Mouse (Mus musculus): ENCODE data around the gene Apobec2. TPM values are rescaled to one million over a fixed set of nuclear protein-coding genes. Genes with fewer than 3 reads are reported as not detected.
A peak's percentile ranks its signal among the peaks of the same experiment; 100 is the strongest.
"Not testable (repeated sequence)": the region's sequence is repeated elsewhere in the genome, so short reads cannot be mapped to it uniquely, and the experiment has no call there.

Gene Apobec2
- not detected in 2 replicates for total RNA-seq (2017)

GRCm38 (mm10) chr17:48432158-48432980 lies at the start of gene Apobec2:
Gene Apobec2, minus strand, starts transcription at chr17:48432930.
- no peak for ATAC-seq (ENCODE audit: extremely low read depth, insufficient number of reproducible peaks, low FRiP score, poor library complexity, severe bottlenecking)

- ATAC-seq (ENCODE audit: extremely low read depth, insufficient number of reproducible peaks, low FRiP score, poor library complexity, severe bottlenecking) = no peak
Measured at GRCm38 (mm10) chr17:48479952-48480351, 47.2 kb upstream of the Apobec2 start.

DNA sequence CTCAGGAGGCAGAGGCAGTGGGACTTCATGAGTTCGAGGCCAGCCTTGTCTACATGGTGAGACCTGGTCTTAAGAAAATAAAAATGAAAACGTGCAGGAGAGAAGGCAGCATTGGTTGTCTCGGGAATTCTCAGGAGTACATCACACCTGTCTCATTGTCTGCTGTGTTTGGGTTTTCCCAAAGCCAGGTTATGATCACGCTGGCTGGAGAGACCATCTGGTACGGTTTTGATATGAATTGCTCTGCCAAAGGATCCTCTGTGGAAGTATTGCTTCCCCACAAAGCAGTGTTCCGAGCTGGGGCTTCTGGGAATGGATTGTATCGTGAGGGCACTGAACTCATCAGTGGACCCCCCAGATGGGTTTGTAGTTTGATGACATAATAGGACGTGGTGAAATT lies 42.7 kb upstream of the Apobec2 start:
- ATAC-seq (ENCODE audit: extremely low read depth, insufficient number of reproducible peaks, low FRiP score, poor library complexity, severe bottlenecking) = no peak

DNA sequence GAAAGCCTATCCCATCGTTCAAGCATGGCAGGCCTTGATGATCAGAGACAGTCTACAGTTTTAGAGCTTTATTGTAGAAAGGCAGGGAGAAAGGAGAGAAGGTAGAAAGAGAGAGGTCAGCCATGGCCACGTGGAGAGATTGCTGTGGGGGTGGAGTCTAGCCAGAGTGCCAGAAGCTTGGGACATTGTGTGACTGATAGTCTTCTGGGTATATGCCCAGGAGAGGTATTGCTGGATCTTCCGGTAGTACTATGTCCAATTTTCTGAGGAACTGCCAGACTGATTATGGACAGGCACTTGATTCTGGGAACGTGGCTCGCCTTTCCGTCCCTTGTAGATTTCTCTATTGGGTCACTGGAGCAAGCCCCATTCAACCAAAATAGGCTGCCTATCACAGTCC lies 41.6 kb upstream of the Apobec2 start:
- not testable (repeated sequence) for ATAC-seq (ENCODE audit: extremely low read depth, insufficient number of reproducible peaks, low FRiP score, poor library complexity, severe bottlenecking)

GRCm38 (mm10) chr17:48467395-48468231 lies 34.9 kb upstream of the Apobec2 start:
- ATAC-seq (ENCODE audit: extremely low read depth, insufficient number of reproducible peaks, low FRiP score, poor library complexity, severe bottlenecking) = peak; percentile 70; the same call in 1 of the 2 replicates

DNA sequence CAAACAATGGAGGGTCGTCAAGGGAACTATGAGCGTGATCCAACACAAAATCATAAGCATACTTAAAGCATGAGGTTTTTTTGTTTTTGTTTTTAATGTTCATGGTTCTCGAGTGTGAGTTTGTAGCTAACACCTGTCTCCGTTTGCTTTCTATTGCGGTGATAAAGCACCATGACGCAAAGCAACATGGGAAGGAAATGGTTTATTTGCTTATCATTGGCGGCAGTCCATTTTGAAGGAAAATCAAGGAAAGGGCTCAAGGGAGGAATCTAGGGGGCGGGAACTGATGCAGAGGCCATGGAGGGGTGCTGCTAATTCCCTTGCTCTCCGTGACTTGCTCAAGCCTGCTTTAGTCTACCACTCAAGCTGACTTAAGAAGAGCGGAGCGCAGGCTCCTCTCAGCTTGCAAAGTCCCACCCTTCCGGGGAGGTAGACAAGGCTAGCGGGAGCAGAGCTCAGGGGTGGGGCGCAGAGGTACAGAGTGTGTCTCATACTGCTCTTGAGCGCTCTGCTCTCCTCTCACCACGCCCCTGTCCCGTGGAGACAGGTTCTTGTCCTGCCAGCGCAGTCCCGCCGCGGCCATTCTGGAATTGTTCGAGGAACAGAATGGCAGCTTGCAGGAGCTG lies 34.2 kb upstream of the Apobec2 start:
- ATAC-seq (ENCODE audit: extremely low read depth, insufficient number of reproducible peaks, low FRiP score, poor library complexity, severe bottlenecking) = no peak

DNA sequence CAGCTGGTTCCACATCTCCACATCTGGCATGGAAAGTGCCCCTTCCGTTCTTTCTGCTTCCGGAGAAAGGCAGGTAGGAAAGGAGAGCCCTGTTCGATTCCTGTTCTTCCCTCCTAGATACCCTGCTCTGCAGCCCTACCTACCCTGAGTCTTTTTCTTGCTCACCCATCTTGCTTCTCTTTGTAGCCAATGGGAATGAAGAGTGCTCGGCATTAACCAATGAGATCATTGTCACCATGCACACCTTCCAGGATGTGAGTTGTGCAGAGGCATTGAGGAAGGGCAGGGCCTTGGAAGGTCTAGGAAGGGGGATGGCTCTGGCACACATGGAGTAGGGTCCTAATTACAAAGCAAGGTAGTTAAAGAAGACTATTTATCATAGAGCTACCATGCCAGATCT lies 30.7 kb upstream of the Apobec2 start:
- ATAC-seq (ENCODE audit: extremely low read depth, insufficient number of reproducible peaks, low FRiP score, poor library complexity, severe bottlenecking) = no peak

DNA sequence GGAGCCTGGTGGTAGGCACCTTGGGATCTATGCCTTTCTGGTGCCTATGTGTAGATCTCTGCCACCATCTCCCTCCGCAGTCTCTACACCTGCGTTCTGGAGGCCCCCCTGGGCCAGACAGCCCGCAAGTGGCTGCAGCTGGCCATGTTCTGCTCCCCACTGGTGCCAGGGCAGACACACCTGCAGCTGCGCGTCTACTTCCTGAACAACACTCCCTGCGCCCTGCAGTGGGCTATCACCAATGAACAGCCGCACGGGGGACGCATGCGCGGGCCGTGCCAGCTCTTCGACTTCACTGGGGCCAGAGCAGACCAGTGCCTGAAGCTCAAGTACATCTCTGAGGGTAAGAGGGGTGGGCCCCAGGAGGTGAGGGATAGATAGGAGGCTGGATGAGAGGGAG lies 29.4 kb upstream of the Apobec2 start:
- ATAC-seq (ENCODE audit: extremely low read depth, insufficient number of reproducible peaks, low FRiP score, poor library complexity, severe bottlenecking) = peak; percentile 45; the same call in 1 of the 2 replicates

GRCm38 (mm10) chr17:48457971-48458653 lies 25.4 kb upstream of the Apobec2 start:
- peak; percentile 43 for ATAC-seq (ENCODE audit: extremely low read depth, insufficient number of reproducible peaks, low FRiP score, poor library complexity, severe bottlenecking)

GRCm38 (mm10) chr17:48455955-48456354 lies 23.2 kb upstream of the Apobec2 start:
- ATAC-seq (ENCODE audit: extremely low read depth, insufficient number of reproducible peaks, low FRiP score, poor library complexity, severe bottlenecking) = no peak

GRCm38 (mm10) chr17:48454688-48455087 lies 22.0 kb upstream of the Apobec2 start, which contains the start of gene Unc5cl:
Gene Unc5cl, plus strand, starts transcription at chr17:48454901.
- ATAC-seq (ENCODE audit: extremely low read depth, insufficient number of reproducible peaks, low FRiP score, poor library complexity, severe bottlenecking) = no peak

- no peak for ATAC-seq (ENCODE audit: extremely low read depth, insufficient number of reproducible peaks, low FRiP score, poor library complexity, severe bottlenecking)
Measured at GRCm38 (mm10) chr17:48454190-48454589, 21.5 kb upstream of the Apobec2 start.

GRCm38 (mm10) chr17:48453489-48453888 lies 20.8 kb upstream of the Apobec2 start:
- no peak for ATAC-seq (ENCODE audit: extremely low read depth, insufficient number of reproducible peaks, low FRiP score, poor library complexity, severe bottlenecking)

DNA sequence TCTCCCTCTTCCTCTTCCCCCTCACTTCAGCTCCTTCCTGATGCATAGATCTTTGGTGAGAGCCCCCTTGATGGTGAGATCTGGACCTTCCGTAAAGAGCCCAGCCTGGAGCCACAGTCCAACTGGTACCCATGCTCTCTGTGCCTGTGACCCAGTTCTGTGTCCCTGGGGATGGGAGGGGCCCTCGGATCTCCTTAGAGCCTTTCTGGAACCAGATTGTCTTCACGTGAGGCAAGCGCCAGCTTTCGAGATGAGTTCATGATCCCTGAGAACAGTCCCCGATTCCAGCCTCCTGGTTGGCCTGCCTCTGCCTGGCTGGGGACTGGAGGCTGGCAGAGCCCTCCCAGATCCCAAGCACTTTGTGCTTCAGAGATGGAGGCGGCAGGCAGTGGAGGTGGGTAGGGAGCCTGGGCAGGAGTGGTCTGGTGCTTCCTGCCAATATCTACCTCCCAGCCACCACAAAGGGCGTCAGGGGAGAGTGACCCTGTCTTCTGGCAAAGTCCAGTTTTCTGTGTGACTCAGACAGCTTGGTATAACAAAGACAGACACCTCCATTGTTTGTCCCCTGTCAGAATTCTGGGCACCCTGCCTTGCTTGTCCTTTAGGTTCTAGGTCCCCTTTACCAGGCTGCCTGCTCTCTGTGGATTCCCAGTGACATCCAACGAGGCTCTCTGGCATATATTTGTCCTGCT lies 19.2 kb upstream of the Apobec2 start:
- no peak for ATAC-seq (ENCODE audit: extremely low read depth, insufficient number of reproducible peaks, low FRiP score, poor library complexity, severe bottlenecking)

GRCm38 (mm10) chr17:48451353-48451675 lies 18.6 kb upstream of the Apobec2 start, which contains the start of gene Tspo2:
Gene Tspo2, minus strand, starts transcription at chr17:48451522.
- no peak for ATAC-seq (ENCODE audit: extremely low read depth, insufficient number of reproducible peaks, low FRiP score, poor library complexity, severe bottlenecking)

GRCm38 (mm10) chr17:48450666-48451352 lies 18.1 kb upstream of the Apobec2 start:
- ATAC-seq (ENCODE audit: extremely low read depth, insufficient number of reproducible peaks, low FRiP score, poor library complexity, severe bottlenecking) = no peak

DNA sequence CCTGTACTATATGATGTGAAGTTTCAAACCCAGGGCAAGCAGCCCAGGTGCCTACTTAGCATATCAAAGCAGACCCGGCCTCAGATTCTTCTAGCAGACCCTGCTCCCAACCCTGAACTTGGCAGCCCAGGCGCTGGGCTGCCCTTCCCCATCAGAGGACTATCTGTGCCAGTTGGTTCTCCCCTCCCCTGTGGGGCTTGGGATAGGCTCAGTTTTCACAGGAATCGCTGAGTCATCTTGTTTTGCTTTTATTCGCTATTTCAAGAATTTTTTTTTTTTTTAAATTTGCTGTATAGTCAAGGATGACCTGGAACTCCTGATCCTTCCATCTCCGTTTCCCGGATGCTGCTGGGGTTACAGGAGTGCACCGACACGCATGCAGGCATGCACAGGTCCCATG lies 14.9 kb upstream of the Apobec2 start:
- ATAC-seq (ENCODE audit: extremely low read depth, insufficient number of reproducible peaks, low FRiP score, poor library complexity, severe bottlenecking) = no peak
